Mouse (Mus musculus): ENCODE data around the gene Rb1. TPM values are rescaled to one million over a fixed set of nuclear protein-coding genes. Genes with fewer than 3 reads are reported as not detected.

Rb1 gene
- polyA plus RNA-seq, 2 experiments = 15.6 to 29.6 TPM

DNA sequence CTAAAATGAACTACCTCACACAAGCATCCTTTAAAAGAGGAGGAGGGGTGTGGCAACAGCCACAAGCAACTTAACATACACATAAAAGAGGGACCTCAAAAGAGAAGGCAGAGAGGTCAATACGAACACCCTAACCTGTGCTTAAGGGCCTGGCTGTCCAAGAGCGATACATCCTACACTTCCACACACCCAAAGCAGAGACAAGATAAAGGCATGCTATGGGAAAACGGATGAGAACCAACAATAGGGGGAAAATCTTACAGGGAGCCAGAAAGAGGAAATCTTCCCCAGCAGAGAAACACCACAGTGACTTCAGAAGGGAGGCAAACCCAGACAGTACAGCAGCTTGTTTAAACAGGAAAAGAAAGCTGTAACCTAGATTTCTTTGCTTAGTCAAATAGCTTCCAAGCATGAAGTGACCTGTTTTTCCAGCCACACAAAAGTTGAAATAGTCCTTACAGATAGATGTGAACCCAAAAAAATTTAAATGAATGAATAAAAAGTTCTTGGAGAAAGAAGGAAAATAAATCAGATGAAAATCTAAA is 70.1 kb downstream of the Rb1 start:
- H3K4me1 ChIP-seq (ENCODE audit: control insufficient read depth, insufficient read depth, low read length) = no peaks in the 10 kb centered on the region
- no peaks in the 10 kb centered on the region for H3K36me3 ChIP-seq (ENCODE audit: control insufficient read depth, insufficient read depth, low read length)
- no peaks in the 10 kb centered on the region for H3K27me3 ChIP-seq (ENCODE audit: control insufficient read depth, insufficient read depth, low read length)
- H3K4me2 ChIP-seq (replicated peaks; ENCODE audit: low read depth, low read length, severe bottlenecking) = no peak overlapping the region
- no peak overlapping the region for H3K9ac ChIP-seq (ENCODE audit: low read depth, low read length, severe bottlenecking)
- no peaks in the 10 kb centered on the region for H3K9me3 ChIP-seq (ENCODE audit: control insufficient read depth, low read length)
- WGBS = 71% methylated on average over 3 of the region's 3 CpGs
- DNase-seq (ENCODE audit: low spot score) (no peak), ATAC-seq (ENCODE audit: low FRiP score, low read depth) (no peak)
- H3K27ac ChIP-seq (replicated peaks; ENCODE audit: low read depth, low read length) = no peak overlapping the region
- H3K4me3 ChIP-seq (replicated peaks; ENCODE audit: low read length) = no peak overlapping the region
- no peak for TF ChIP-seq POLR2A (IDR thresholded peaks at IDR 0.05; ENCODE audit: borderline replicate concordance, extremely low read depth, insufficient read depth, insufficient read length)

GRCm38 (mm10) chr14:73254412-73254811 is 71.2 kb downstream of the Rb1 start:
- TF ChIP-seq POLR2A (IDR thresholded peaks at IDR 0.05; ENCODE audit: borderline replicate concordance, extremely low read depth, insufficient read depth, insufficient read length) = no peak
- Histone ChIP-seq H3K4me1 (ENCODE audit: control insufficient read depth, insufficient read depth, low read length) (no peaks in the 10 kb centered on the region), H3K27me3 (ENCODE audit: control insufficient read depth, insufficient read depth, low read length) (no peaks in the 10 kb centered on the region), H3K4me2 (replicated peaks; ENCODE audit: low read depth, low read length, severe bottlenecking) (no peak overlapping the region), H3K9ac (ENCODE audit: low read depth, low read length, severe bottlenecking) (no peak overlapping the region), H3K4me3 (replicated peaks; ENCODE audit: low read length) (no peak overlapping the region), H3K9me3 (ENCODE audit: control insufficient read depth, low read length) (no peaks in the 10 kb centered on the region), H3K36me3 (ENCODE audit: control insufficient read depth, insufficient read depth, low read length) (no peaks in the 10 kb centered on the region), H3K27ac (replicated peaks; ENCODE audit: low read depth, low read length) (no peak overlapping the region)
- 70% methylated on average over 4 of the region's 4 CpGs for WGBS
- DNase-seq (ENCODE audit: low spot score) (no peak), ATAC-seq (ENCODE audit: low FRiP score, low read depth) (no peak)

DNA sequence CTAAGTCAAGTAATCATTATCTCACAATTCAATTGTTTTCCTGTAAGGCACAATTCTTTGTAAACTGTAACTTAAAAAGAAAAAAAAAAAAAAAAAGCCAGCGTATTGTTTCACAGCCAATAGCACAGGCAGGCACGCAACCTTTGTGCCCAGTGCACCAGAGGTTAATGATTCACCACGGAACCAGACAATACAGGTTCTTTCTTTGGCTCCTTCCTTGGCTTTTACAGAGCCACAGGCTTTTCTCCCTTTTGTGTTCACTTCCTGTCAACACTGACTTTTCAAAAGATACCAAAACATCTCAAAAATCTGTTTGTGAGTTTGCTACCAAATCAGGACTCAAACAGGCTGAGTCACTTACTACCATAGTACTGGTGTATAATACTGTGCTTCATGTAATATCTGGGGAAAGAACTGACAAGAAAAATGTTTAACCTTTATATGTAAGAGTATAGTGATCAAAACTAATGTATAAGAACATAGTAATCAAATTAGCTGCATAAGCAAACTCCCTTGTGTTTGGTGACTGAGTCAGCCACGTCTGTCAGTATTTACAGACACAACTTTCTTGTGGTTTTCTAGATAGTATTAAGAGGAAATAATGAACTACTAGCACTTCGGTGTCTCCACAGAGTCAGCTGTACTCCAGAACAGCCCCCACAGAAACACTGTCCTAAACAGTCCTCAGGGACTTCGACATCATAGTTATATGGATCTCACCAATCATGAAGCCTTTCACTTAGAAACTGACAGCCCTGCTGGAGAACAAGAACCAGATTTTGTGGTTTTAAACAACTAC is 72.0 kb downstream of the Rb1 start:
- no peak for TF ChIP-seq POLR2A (IDR thresholded peaks at IDR 0.05; ENCODE audit: borderline replicate concordance, extremely low read depth, insufficient read depth, insufficient read length)

GRCm38 (mm10) chr14:73252276-73252675 is 73.3 kb downstream of the Rb1 start:
- H3K9ac ChIP-seq (ENCODE audit: low read depth, low read length, severe bottlenecking) = no peak overlapping the region
- DNase-seq (ENCODE audit: low spot score) (no peak), ATAC-seq (ENCODE audit: low FRiP score, low read depth) (no peak)
- TF ChIP-seq POLR2A (IDR thresholded peaks at IDR 0.05; ENCODE audit: borderline replicate concordance, extremely low read depth, insufficient read depth, insufficient read length) = no peak
- no peaks in the 10 kb centered on the region for H3K9me3 ChIP-seq (ENCODE audit: control insufficient read depth, low read length)
- no peak overlapping the region for H3K4me2 ChIP-seq (replicated peaks; ENCODE audit: low read depth, low read length, severe bottlenecking)
- no peaks in the 10 kb centered on the region for H3K4me1 ChIP-seq (ENCODE audit: control insufficient read depth, insufficient read depth, low read length)
- no peaks in the 10 kb centered on the region for H3K36me3 ChIP-seq (ENCODE audit: control insufficient read depth, insufficient read depth, low read length)
- H3K27ac ChIP-seq (replicated peaks; ENCODE audit: low read depth, low read length) = no peak overlapping the region
- 66% methylated on average over 2 of the region's 2 CpGs for WGBS
- no peak overlapping the region for H3K4me3 ChIP-seq (replicated peaks; ENCODE audit: low read length)
- H3K27me3 ChIP-seq (ENCODE audit: control insufficient read depth, insufficient read depth, low read length) = no peaks in the 10 kb centered on the region

More for the DNA sequence above, 72.0 kb downstream of the Rb1 start:
- Histone ChIP-seq H3K9me3 (ENCODE audit: control insufficient read depth, low read length) (no peaks in the 10 kb centered on the region), H3K27ac (replicated peaks; ENCODE audit: low read depth, low read length) (no peak overlapping the region), H3K9ac (ENCODE audit: low read depth, low read length, severe bottlenecking) (no peak overlapping the region), H3K4me1 (ENCODE audit: control insufficient read depth, insufficient read depth, low read length) (no peaks in the 10 kb centered on the region), H3K4me3 (replicated peaks; ENCODE audit: low read length) (no peak overlapping the region), H3K4me2 (replicated peaks; ENCODE audit: low read depth, low read length, severe bottlenecking) (no peak overlapping the region), H3K36me3 (ENCODE audit: control insufficient read depth, insufficient read depth, low read length) (no peaks in the 10 kb centered on the region), H3K27me3 (ENCODE audit: control insufficient read depth, insufficient read depth, low read length) (no peaks in the 10 kb centered on the region)
- WGBS = 84% methylated on average over 6 of the region's 6 CpGs
- ATAC-seq (ENCODE audit: low FRiP score, low read depth) = no peak
- DNase-seq (ENCODE audit: low spot score) = no peak

- no peak for TF ChIP-seq POLR2A (IDR thresholded peaks at IDR 0.05; ENCODE audit: borderline replicate concordance, extremely low read depth, insufficient read depth, insufficient read length)
- Histone ChIP-seq H3K9me3 (ENCODE audit: control insufficient read depth, low read length) (no peaks in the 10 kb centered on the region), H3K4me1 (ENCODE audit: control insufficient read depth, insufficient read depth, low read length) (no peaks in the 10 kb centered on the region), H3K27ac (replicated peaks; ENCODE audit: low read depth, low read length) (no peak overlapping the region), H3K27me3 (ENCODE audit: control insufficient read depth, insufficient read depth, low read length) (no peaks in the 10 kb centered on the region), H3K9ac (ENCODE audit: low read depth, low read length, severe bottlenecking) (no peak overlapping the region), H3K4me3 (replicated peaks; ENCODE audit: low read length) (no peak overlapping the region), H3K4me2 (replicated peaks; ENCODE audit: low read depth, low read length, severe bottlenecking) (no peak overlapping the region), H3K36me3 (ENCODE audit: control insufficient read depth, insufficient read depth, low read length) (no peaks in the 10 kb centered on the region)
- ATAC-seq (ENCODE audit: low FRiP score, low read depth) (no peak), DNase-seq (ENCODE audit: low spot score) (no peak)
- 91% methylated on average over 2 of the region's 2 CpGs for WGBS
Observed at GRCm38 (mm10) chr14:73250056-73250455, 75.6 kb downstream of the Rb1 start.

All from limb, embryonic 14.5 days (tissue).